Mouse (Mus musculus) spleen, adult 2 months (tissue): ENCODE data around the gene Msh5.

Source experiments
- CTCF ChIP-seq: fragments of 200-500 bp; IDR thresholded peaks from 2 replicates; pipeline ENCODE4 v1.5.1; 2011; ENCODE audit warnings: mild to moderate bottlenecking, inconsistent platforms; ENCODE audit not compliant: insufficient read depth, insufficient read length, insufficient replicate concordance; ENCODE audit errors: extremely low read depth
- POLR2A ChIP-seq: fragments of 200-500 bp; IDR thresholded peaks from 2 replicates; pipeline ENCODE4 v1.6.1; 2011; ENCODE audit warnings: low read depth, low read length, inconsistent platforms

GRCm38 (mm10) chr17:35057090-35057489, 10.5 kb upstream of the Msh5 start:
- TF ChIP-seq POLR2A (no peak), CTCF (no peak)
